Mouse (Mus musculus): ENCODE data around the gene Gadl1. TPM values are rescaled to one million over a fixed set of nuclear protein-coding genes. Genes with fewer than 3 reads are reported as not detected.

Gadl1 gene
- total RNA-seq (2021), result 1 to 10 TPM; 1.8 to 5.0 TPM
- long read RNA-seq, experiment 1, partial matches to known transcripts, result 11 of 16 reads
- long read RNA-seq, experiment 1, other reads (novel, unspliced or antisense), result 5 of 16 reads
- long read RNA-seq, experiment 2, partial matches to known transcripts, result 2 of 4 reads
- long read RNA-seq, experiment 2, other reads (novel, unspliced or antisense), result 2 of 4 reads

- no peak for DNase-seq (ENCODE audit: low spot score)
These were observed at the start of gene Gadl1 for GRCm38 (mm10) chr9:115909155-115909554. Gene Gadl1, plus strand, starts transcription at chr9:115909455.

- no peak for DNase-seq (ENCODE audit: low spot score)
These were observed 46.5 kb upstream of the Gadl1 start for GRCm38 (mm10) chr9:115862802-115863201.

- peak; percentile 9 for DNase-seq (ENCODE audit: low spot score)
These were observed 45.9 kb upstream of the Gadl1 start for GRCm38 (mm10) chr9:115863326-115863725.

- peak; percentile 70 for DNase-seq (ENCODE audit: low spot score)
These were observed 42.0 kb upstream of the Gadl1 start for GRCm38 (mm10) chr9:115867277-115867676.

- DNase-seq (ENCODE audit: low spot score), result no peak
These were observed 39.1 kb upstream of the Gadl1 start for GRCm38 (mm10) chr9:115870168-115870567.

- no peak for DNase-seq (ENCODE audit: low spot score)
These were observed 38.6 kb upstream of the Gadl1 start for GRCm38 (mm10) chr9:115870640-115871039.

- no peak for DNase-seq (ENCODE audit: low spot score)
These were observed 28.8 kb upstream of the Gadl1 start for GRCm38 (mm10) chr9:115880500-115880899.

GRCm38 (mm10) chr9:115881137-115881536, 28.1 kb upstream of the Gadl1 start:
- peak; percentile 50 for DNase-seq (ENCODE audit: low spot score)

- no peak for DNase-seq (ENCODE audit: low spot score)
These were observed 26.5 kb upstream of the Gadl1 start for GRCm38 (mm10) chr9:115882627-115883200.

GRCm38 (mm10) chr9:115883413-115883812, 25.8 kb upstream of the Gadl1 start:
- no peak for DNase-seq (ENCODE audit: low spot score)

- no peak for DNase-seq (ENCODE audit: low spot score)
These were observed 21.7 kb upstream of the Gadl1 start for GRCm38 (mm10) chr9:115887571-115887970.

GRCm38 (mm10) chr9:115893131-115893530, 16.1 kb upstream of the Gadl1 start:
- DNase-seq (ENCODE audit: low spot score), result no peak

- DNase-seq (ENCODE audit: low spot score), result no peak
These were observed 15.3 kb upstream of the Gadl1 start for GRCm38 (mm10) chr9:115893947-115894346.

GRCm38 (mm10) chr9:115908325-115908724, 930 bp upstream of the Gadl1 start:
- DNase-seq (ENCODE audit: low spot score), result no peak

- DNase-seq (ENCODE audit: low spot score), result no peak
These were observed 4.8 kb downstream of the Gadl1 start for GRCm38 (mm10) chr9:115914006-115914405.

- DNase-seq (ENCODE audit: low spot score), result no peak
These were observed 6.5 kb downstream of the Gadl1 start for GRCm38 (mm10) chr9:115915586-115916270.

- no peak for DNase-seq (ENCODE audit: low spot score)
These were observed 10.5 kb downstream of the Gadl1 start for GRCm38 (mm10) chr9:115919736-115920135.

- DNase-seq (ENCODE audit: low spot score), result no peak
These were observed 13.4 kb downstream of the Gadl1 start for GRCm38 (mm10) chr9:115922662-115923061.

GRCm38 (mm10) chr9:115924094-115924493, 14.8 kb downstream of the Gadl1 start:
- DNase-seq (ENCODE audit: low spot score), result no peak

GRCm38 (mm10) chr9:115931803-115932202, 22.5 kb downstream of the Gadl1 start:
- no peak for DNase-seq (ENCODE audit: low spot score)

- no peak for DNase-seq (ENCODE audit: low spot score)
These were observed 23.5 kb downstream of the Gadl1 start for GRCm38 (mm10) chr9:115932741-115933140.

- no peak for DNase-seq (ENCODE audit: low spot score)
These were observed 24.1 kb downstream of the Gadl1 start for GRCm38 (mm10) chr9:115933243-115933964.

Data from gastrocnemius, adult 18-20 months (tissue).